Mouse (Mus musculus) midbrain, embryonic 11.5 days (tissue): ENCODE measurements around the gene Exoc4. TPM values are rescaled to one million over a fixed set of nuclear protein-coding genes. Genes with fewer than 3 reads are reported as not detected.

Experiments used
- ATAC-seq: fragments of 200-750 bp; cut with Nextera tagmentation; 2 replicates; pipeline ENCODE4 v1.8.0; 2017; ENCODE audit warnings: moderate TSS enrichment, moderate library complexity; ENCODE audit not compliant: low FRiP score
- DNase-seq: peaks from one replicate; pipeline ENCODE4 v3.0.0; 2015; ENCODE audit warnings: low spot score; ENCODE audit errors: missing footprints
- H3K27ac ChIP-seq: fragments of 300-500 bp; sonication (generic); 2 replicates; pipeline ENCODE4 v1.5.1; 2014; ENCODE audit warnings: low read depth, low read length
- H3K27me3 ChIP-seq: fragments of 300-500 bp; sonication (generic); 2 replicates; pipeline ENCODE4 v1.6.1; 2014; ENCODE audit warnings: mild to moderate bottlenecking, low read length, moderate library complexity, mixed read lengths; ENCODE audit not compliant: control insufficient read depth, insufficient read depth
- H3K36me3 ChIP-seq: fragments of 300-500 bp; sonication (generic); 2 replicates; pipeline ENCODE4 v1.6.1; 2014; ENCODE audit warnings: mild to moderate bottlenecking, low read length, moderate library complexity, mixed read lengths; ENCODE audit not compliant: control insufficient read depth, insufficient read depth
- H3K4me1 ChIP-seq: fragments of 300-500 bp; sonication (generic); 2 replicates; pipeline ENCODE4 v1.6.1; 2014; ENCODE audit warnings: low read length; ENCODE audit not compliant: control insufficient read depth, insufficient read depth
- H3K4me2 ChIP-seq: fragments of 300-500 bp; sonication (generic); 2 replicates; pipeline ENCODE4 v1.6.1; 2014; ENCODE audit warnings: mild to moderate bottlenecking, moderate library complexity
- H3K4me3 ChIP-seq: fragments of 300-500 bp; sonication (generic); 2 replicates; pipeline ENCODE4 v1.5.1; 2014; ENCODE audit warnings: low read depth, low read length
- H3K9ac ChIP-seq: fragments of 300-500 bp; sonication (generic); 2 replicates; pipeline ENCODE4 v1.6.1; 2014; ENCODE audit warnings: low read length
- H3K9me3 ChIP-seq: fragments of 300-500 bp; sonication (generic); 2 replicates; pipeline ENCODE4 v1.6.1; 2016; ENCODE audit warnings: low read length; ENCODE audit not compliant: control insufficient read depth
- WGBS: fragments of 180-500 bp; shearing (Covaris S2); extraction: QIAGEN DNeasy Blood & Tissue Kit; methylation state at CpG from one replicate; pipeline ENCODE4 v1.1.7; 2014; 5-methylcytosine and 5-hydroxymethylcytosine counted together
- polyA plus RNA-seq: library from polyadenylated mRNA; unstranded; fragments of >200 nt; fragmentation: Nextera tagmentation; extraction: Ambion mirVana; gene quantifications from 2 replicates; pipeline ENCODE4 v1.2.1, GENCODE M21; 2014

Gene Exoc4
- polyA plus RNA-seq, 1 experiment from 2014 or later: 28.7 TPM

DNA sequence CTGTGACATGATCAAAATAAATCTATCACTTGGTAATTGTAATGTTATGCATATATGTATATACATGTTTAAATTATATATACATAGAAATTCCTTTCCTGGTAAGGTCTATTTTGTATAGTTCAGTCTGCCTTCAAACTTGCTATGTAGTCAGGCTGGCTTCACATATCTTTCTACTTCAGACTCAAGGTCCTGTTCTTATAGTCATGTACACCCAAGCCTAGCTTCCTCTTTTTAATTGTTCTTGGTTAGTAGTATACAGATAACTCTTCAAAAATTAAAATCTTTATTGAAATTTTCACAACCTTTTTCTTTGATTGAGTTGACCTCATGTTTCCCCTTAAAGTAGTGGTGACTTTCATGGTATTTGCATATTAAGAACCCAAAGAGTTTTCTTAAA is 176.1 kb downstream of the Exoc4 start:
- no peaks in the 10 kb centered on the region for H3K27me3 ChIP-seq
- no peak overlapping the region for H3K9ac ChIP-seq
- no peak overlapping the region for H3K27ac ChIP-seq
- no peak for ATAC-seq
- 0 out of 2 replicates have a peak, but pooled peaks cover 2% of the 10 kb centered on the region for H3K4me1 ChIP-seq
- H3K36me3 ChIP-seq: no peaks in the 10 kb centered on the region
- DNase-seq: no peak
- no peak overlapping the region for H3K4me3 ChIP-seq
- no peaks in the 10 kb centered on the region for H3K9me3 ChIP-seq
- no peak overlapping the region for H3K4me2 ChIP-seq

DNA sequence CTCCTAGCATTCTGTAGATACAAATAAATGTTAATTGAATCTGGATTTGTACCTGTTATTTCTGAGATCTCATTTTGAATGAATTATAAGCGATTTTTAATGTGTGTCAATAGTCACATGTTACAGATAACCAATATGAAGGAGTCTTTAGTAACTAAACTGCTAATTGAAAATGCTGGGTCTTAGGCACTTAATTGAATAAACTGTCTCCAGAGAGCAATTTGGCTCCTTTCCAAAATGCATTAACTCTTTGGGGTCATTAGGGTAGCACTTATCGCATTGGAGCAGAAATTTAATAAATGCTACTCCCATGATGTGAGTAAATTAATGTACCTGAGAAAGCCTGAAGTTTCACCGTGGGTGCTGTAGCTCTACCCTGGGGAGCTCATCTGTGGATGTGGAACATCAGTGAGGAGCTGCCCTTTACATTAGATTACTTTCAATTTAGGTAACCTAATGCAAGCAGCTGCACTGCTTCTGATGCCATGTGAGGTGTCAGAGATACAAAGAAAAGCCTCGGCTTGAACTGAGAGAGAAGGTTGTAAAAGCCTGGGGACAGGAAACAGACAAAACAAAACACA is 182.4 kb downstream of the Exoc4 start:
- DNase-seq (no peak), ATAC-seq (no peak)
- 72% methylated on average over 4 of the region's 4 CpGs for WGBS
- Histone ChIP-seq H3K4me1 (no peaks in the 10 kb centered on the region), H3K27ac (no peak overlapping the region), H3K9ac (no peak overlapping the region), H3K27me3 (no peaks in the 10 kb centered on the region), H3K9me3 (no peaks in the 10 kb centered on the region), H3K36me3 (no peaks in the 10 kb centered on the region), H3K4me2 (no peak overlapping the region), H3K4me3 (no peak overlapping the region)

DNA sequence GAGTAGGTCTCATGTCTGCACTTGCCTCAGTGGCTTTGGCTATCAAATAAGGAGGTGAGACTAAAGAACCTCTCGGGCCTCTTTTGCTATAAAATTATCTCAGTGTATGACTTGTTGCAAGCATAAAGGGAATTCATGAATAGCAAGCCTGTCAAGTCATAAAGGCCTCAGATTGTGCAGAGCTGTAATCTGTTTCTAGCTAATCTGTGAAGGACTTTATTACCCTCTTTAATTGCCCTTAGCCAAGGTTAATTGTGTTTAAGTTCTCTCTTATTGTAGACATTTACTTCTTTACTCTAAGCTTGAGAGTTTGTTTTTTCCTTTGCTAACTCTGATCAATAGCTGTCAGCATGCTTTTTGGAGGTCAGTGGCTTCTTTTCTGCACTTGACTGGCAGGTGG is 191.6 kb downstream of the Exoc4 start:
- no peak overlapping the region for H3K27ac ChIP-seq
- H3K4me3 ChIP-seq: no peak overlapping the region
- no peaks in the 10 kb centered on the region for H3K4me1 ChIP-seq
- 84% methylated on average over 1 of the region's 1 CpGs for WGBS
- ATAC-seq (no peak), DNase-seq (no peak)
- no peaks in the 10 kb centered on the region for H3K9me3 ChIP-seq
- no peak overlapping the region for H3K4me2 ChIP-seq
- H3K9ac ChIP-seq: no peak overlapping the region
- no peaks in the 10 kb centered on the region for H3K36me3 ChIP-seq
- no peaks in the 10 kb centered on the region for H3K27me3 ChIP-seq

DNA sequence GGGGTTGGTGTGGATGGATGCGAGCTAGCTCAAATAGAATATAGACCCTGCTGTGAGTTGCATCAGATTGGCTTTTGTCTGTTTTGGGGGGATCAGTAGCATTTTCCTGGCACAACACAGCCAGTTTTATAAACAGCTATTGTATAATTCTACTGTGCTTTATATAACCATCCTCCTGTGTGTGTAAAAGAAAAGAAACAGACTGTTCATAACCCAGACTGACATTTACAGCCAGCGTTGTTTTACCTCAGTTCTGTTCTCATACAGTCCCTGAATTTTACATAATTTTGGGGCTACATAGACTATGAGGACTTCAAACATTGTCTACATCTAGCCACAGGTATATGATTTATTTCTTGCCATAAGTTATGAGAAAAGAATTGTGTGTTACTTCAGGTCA is 204.9 kb downstream of the Exoc4 start:
- H3K36me3 ChIP-seq: no peaks in the 10 kb centered on the region
- ATAC-seq (no peak), DNase-seq (no peak)
- WGBS: 82% methylated on average over 2 of the region's 2 CpGs
- H3K27ac ChIP-seq: no peak overlapping the region
- no peak overlapping the region for H3K9ac ChIP-seq
- H3K9me3 ChIP-seq: no peaks in the 10 kb centered on the region
- H3K4me2 ChIP-seq: no peak overlapping the region
- no peaks in the 10 kb centered on the region for H3K27me3 ChIP-seq
- no peak overlapping the region for H3K4me3 ChIP-seq
- no peaks in the 10 kb centered on the region for H3K4me1 ChIP-seq

DNA sequence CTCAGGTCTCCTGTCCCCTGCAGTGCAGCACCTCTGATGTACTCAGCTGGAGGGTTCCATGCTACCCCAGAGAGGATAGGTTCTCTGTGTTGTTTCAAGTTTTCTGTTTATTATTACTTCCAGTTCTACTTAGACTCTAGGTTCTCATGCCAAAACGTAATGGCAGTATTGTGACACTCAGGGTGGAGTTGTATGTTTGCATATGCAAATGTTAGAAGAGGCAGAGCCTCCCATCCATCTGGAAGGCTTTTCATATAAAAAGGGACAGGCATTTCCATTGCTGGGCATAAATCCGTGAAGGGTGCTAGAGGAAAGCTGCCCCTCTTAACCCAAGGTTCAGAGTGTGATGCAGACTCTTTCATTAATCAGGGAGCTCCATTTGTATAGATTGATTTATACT is 205.5 kb downstream of the Exoc4 start:
- 49% methylated on average over 2 of the region's 2 CpGs for WGBS
- no peaks in the 10 kb centered on the region for H3K27me3 ChIP-seq
- H3K4me2 ChIP-seq: no peak overlapping the region
- H3K9me3 ChIP-seq: no peaks in the 10 kb centered on the region
- DNase-seq (no peak), ATAC-seq (no peak)
- H3K4me1 ChIP-seq: no peaks in the 10 kb centered on the region
- H3K27ac ChIP-seq: no peak overlapping the region
- no peak overlapping the region for H3K4me3 ChIP-seq
- H3K36me3 ChIP-seq: no peaks in the 10 kb centered on the region
- H3K9ac ChIP-seq: no peak overlapping the region

DNA sequence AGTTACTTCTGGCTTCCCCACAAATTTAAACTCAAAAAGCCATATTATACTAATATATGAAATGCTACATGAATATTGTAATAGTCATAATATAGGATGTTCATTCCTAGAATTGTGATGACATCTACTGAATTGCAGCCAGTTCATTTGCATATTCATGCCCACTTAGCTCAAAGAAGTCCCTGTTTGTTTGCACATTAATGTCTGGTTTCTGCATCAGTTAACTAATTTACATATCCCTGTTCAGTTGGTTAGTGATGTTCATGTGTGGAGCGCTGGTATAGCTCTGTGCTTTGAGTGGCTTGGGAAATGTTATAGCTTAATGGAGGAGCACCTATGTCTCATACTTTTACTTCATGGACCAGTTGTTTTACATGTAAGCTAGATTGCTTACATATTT is 206.4 kb downstream of the Exoc4 start:
- Histone ChIP-seq H3K9me3 (no peaks in the 10 kb centered on the region), H3K4me1 (no peaks in the 10 kb centered on the region), H3K27ac (no peak overlapping the region), H3K4me2 (no peak overlapping the region), H3K4me3 (no peak overlapping the region), H3K36me3 (no peaks in the 10 kb centered on the region), H3K27me3 (no peaks in the 10 kb centered on the region), H3K9ac (no peak overlapping the region)
- ATAC-seq: no peak
- DNase-seq: no peak
- WGBS: 93% methylated on average over 1 of the region's 1 CpGs

DNA sequence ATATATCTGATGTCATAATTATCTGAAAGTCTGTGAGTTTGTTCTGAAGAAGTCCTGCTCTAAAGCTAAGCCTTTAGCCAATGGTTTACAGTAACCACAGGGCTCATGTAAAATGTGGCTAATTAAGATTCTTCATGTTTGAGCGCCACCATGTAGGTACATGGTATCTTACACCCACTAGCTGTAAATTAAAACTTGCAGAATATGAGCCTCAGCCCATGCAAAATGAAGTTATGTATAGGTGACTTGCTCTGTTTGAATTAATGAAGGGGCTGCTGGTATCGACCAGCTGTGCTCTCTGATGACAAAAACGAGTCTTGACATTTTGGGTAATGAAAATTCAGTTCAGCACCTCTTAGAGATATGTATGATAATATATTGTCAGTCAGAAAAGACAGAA is 216.0 kb downstream of the Exoc4 start:
- ATAC-seq (no peak), DNase-seq (no peak)
- Histone ChIP-seq H3K9me3 (no peaks in the 10 kb centered on the region), H3K4me2 (no peak overlapping the region), H3K27ac (no peak overlapping the region), H3K36me3 (no peaks in the 10 kb centered on the region), H3K4me1 (peaks cover 4% of the 10 kb centered on the region), H3K9ac (no peak overlapping the region), H3K4me3 (no peak overlapping the region), H3K27me3 (no peaks in the 10 kb centered on the region)
- WGBS: 86% methylated on average over 3 of the region's 3 CpGs

DNA sequence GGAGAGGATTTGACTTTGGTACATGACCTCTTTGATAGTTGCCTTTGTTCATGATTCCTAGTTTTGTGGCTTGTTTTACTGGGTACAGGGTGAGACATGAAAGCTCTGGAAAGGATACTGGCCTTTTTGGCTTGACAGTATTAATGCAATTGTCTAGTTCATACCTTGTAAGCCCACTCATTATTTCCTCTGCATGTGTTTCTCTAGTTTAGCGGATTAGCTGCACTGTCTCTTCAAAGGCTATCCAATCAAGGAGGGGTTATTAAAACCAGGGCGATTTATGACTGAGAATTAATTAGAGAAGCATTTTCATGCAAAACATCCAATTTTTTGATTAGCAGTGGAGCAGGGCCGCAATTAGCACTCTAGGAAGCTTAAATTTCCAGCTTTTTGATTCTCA is 216.5 kb downstream of the Exoc4 start:
- Histone ChIP-seq H3K27ac (0 out of 2 replicates have a peak overlapping the region, but pooled peaks have one; percentile 11), H3K9ac (no peak overlapping the region), H3K4me1 (peaks cover 4% of the 10 kb centered on the region), H3K9me3 (no peaks in the 10 kb centered on the region), H3K36me3 (no peaks in the 10 kb centered on the region), H3K27me3 (no peaks in the 10 kb centered on the region), H3K4me2 (no peak overlapping the region), H3K4me3 (no peak overlapping the region)
- 73% methylated on average over 3 of the region's 3 CpGs for WGBS
- no peak for DNase-seq
- no peak for ATAC-seq

DNA sequence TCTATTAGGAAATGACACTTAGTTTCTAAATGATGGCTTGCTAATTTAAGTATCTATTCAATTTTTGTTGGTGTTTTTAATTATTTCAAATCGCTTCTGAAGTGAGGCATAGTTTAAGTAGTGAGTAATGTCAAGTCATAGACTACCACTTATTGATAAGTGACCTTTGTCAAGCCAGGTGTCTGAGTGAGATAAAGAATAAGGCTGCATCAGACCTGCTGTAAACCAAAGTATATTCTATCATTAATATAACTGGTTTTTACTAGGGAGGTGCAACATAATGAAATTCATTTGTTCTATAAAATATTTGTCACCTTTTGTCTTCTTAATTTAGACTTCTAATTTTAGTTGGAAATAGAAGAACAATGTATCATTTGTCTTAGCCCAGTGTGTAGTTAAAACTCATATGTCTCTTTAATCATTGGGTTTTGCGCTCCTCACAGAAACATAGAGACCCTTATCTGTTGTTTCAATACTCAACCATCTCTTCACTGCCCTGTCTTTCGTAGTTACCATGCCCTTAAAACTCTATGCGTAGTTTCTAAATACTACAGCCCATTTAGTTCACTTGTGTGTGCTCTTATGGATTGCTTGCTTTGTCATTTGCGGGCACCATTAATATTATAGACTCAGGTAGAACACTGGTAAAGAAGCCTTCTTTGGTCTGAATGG is 217.4 kb downstream of the Exoc4 start:
- H3K27ac ChIP-seq: no peak overlapping the region
- H3K4me2 ChIP-seq: no peak overlapping the region
- no peaks in the 10 kb centered on the region for H3K36me3 ChIP-seq
- H3K9ac ChIP-seq: no peak overlapping the region
- 91% methylated on average over 5 of the region's 5 CpGs for WGBS
- no peak overlapping the region for H3K4me3 ChIP-seq
- no peak for DNase-seq
- H3K27me3 ChIP-seq: no peaks in the 10 kb centered on the region
- H3K4me1 ChIP-seq: peaks cover 4% of the 10 kb centered on the region
- ATAC-seq: no peak
- no peaks in the 10 kb centered on the region for H3K9me3 ChIP-seq
